Mouse (Mus musculus) G1E (cell line): ENCODE measurements at regions not wholly inside any gene's neighbourhood (a gene's known extent, or its start where the extent isn't known, plus 50 kb on each side); places are given as distances from the start of the nearest gene placed in this dataset.

ENCODE experiments used
- ATAC-seq: 2 replicates; pipeline ENCODE4 v1.8.0; 2016; ENCODE audit warnings: mild to moderate bottlenecking; ENCODE audit not compliant: insufficient number of reproducible peaks, poor library complexity, low FRiP score, severe bottlenecking; ENCODE audit errors: extremely low read depth
- DNase-seq: peaks from one replicate; pipeline ENCODE4 v3.0.0; 2012; ENCODE audit warnings: low spot score
- H3K27me3 ChIP-seq: 2 replicates; pipeline ENCODE4 v1.6.1; 2012; ENCODE audit warnings: mild to moderate bottlenecking, low read length, inconsistent platforms; ENCODE audit not compliant: insufficient read depth
- H3K36me3 ChIP-seq: replicated peaks from 2 replicates; pipeline ENCODE3; 2012; ENCODE audit warnings: mild to moderate bottlenecking, inconsistent platforms
- H3K4me1 ChIP-seq: 2 replicates; pipeline ENCODE4 v1.6.1; 2012; ENCODE audit warnings: low read depth, low read length, inconsistent platforms, mixed read lengths; ENCODE audit not compliant: insufficient read depth
- H3K4me3 ChIP-seq: 2 replicates; pipeline ENCODE4 v1.5.1; 2012; ENCODE audit warnings: low read depth, mild to moderate bottlenecking, inconsistent platforms, low read length, moderate library complexity, mixed read lengths
- H3K9me3 ChIP-seq: replicated peaks from 2 replicates; pipeline ENCODE4 v1.6.1; 2012; ENCODE audit warnings: inconsistent platforms
- CTCF ChIP-seq: IDR thresholded peaks from 2 replicates; pipeline ENCODE4 v1.5.1; 2012; ENCODE audit warnings: low read depth, low read length, inconsistent platforms, mixed read lengths
- GATA1 ChIP-seq: IDR thresholded peaks from 2 replicates; pipeline ENCODE4 v1.6.1; 2012; ENCODE audit warnings: borderline replicate concordance, low read length, inconsistent platforms, mixed read lengths
- GATA2 ChIP-seq: IDR thresholded peaks from 2 replicates; pipeline ENCODE4 v1.6.1; 2012; ENCODE audit warnings: low read depth, low read length, inconsistent platforms, borderline replicate concordance
- POLR2AphosphoS5 ChIP-seq: IDR thresholded peaks from 2 replicates; pipeline ENCODE4 v1.6.1; 2012; ENCODE audit warnings: low read depth, low read length, inconsistent platforms; ENCODE audit not compliant: insufficient replicate concordance
- TAL1 ChIP-seq: conservative IDR thresholded peaks from 2 replicates; pipeline ENCODE4 v1.6.1; 2012; ENCODE audit warnings: low read depth, low read length, inconsistent platforms, mixed read lengths

DNA sequence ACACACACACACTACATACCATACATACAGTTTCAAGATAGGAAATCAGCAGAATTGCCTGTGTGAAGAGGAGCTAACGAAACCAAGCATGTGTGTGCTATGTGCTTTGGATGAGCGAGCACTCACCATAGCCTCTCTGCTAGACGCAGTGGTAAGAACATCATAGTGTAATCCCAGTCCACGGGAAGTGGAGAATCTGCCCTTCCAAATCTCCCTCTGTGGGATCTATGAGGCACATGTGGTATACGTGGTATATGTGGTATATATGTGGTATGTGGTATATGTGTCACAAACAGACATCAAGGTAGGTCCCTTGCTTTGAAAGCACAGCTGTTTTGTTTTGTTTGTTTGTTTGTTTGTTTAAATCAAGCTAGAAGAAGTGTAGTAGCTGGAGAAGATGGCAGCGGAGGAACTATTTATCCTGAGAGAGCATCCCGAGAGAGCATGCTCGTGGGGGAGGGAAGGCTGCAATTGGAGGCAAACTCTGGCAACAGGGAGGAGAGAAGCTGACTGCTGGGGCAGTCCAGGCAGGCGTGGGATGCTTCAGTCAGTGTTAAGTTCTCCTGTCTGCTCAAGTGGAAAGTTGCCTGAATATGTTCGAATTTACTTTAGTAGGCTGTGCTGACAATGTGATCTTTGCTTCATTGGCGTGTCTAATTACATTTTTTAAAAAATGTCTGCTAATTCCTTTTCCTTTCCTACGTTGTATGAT, 112.2 kb upstream of the Pde3a start:
- no peaks in the 10 kb centered on the region for H3K27me3 ChIP-seq
- H3K36me3 ChIP-seq, result no peaks in the 10 kb centered on the region
- H3K9me3 ChIP-seq, result peaks cover 52% of the 10 kb centered on the region
- no peak for DNase-seq
- H3K4me3 ChIP-seq, result no peak overlapping the region
- no peak for ATAC-seq
- TF ChIP-seq GATA2 (no peak), POLR2AphosphoS5 (no peak)
- no peaks in the 10 kb centered on the region for H3K4me1 ChIP-seq

DNA sequence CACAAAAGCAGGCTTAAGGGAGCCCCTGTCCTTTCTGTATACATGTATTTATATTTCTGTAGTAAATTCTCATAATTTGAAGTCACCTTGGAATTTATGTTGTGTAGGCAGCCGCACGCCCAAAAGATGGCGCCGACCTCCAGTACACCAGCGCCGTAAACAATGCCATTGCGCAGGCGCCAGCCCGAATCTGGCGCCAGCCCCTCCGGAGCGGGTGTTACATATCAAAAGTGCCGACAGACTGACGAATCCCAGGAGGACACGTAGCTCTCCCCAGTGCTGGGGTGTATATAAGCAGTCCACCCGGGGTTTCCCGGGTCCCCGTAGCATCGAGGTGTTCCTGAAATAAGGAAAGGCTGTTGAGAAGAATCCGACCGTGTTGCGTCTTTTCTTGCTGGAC, 108.1 kb upstream of the Pde3a start:
- no peak overlapping the region for H3K4me3 ChIP-seq
- ATAC-seq (no peak), DNase-seq (no peak)
- no peaks in the 10 kb centered on the region for H3K4me1 ChIP-seq
- TF ChIP-seq TAL1 (no peak), POLR2AphosphoS5 (no peak), GATA1 (no peak), GATA2 (no peak), CTCF (no peak)
- peaks cover 58% of the 10 kb centered on the region for H3K9me3 ChIP-seq
- no peaks in the 10 kb centered on the region for H3K27me3 ChIP-seq
- no peaks in the 10 kb centered on the region for H3K36me3 ChIP-seq

DNA sequence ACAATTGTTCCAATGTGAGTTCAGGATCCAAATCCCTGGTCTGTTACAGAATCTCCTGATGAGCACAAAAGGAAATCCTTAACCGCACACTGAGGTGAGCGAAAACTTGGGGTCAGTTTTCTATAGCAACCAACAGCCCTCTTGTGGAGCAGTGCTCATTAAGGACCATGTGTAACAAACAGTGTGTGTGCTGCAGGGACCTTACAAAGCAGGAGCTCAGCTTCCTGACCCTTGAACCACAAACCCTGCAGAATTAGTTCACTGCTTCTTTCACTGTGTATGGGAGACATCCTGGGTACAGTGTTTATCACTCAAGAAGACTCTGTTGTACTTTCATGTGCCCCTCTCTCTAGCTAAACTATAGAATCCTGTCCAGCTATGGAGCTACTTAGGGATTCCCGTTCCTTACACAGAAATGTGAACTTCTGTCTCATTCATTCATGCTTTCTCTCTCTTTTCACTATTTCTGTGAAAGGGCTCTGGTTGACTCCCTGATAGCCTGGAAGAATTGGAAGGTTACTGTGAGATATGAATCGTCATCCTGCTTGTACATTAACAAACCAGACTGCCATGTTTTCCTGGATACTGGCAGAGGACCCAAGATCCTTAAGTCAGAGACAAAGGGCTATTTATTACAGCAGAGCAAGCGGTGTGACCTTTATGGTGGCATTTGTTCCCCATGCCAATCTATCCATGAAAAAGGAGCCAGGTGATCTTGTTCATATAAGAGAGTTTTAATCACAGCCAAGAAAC, 100.5 kb upstream of the Pde3a start:
- Histone ChIP-seq H3K4me3 (no peak overlapping the region), H3K36me3 (no peaks in the 10 kb centered on the region), H3K4me1 (no peaks in the 10 kb centered on the region), H3K27me3 (no peaks in the 10 kb centered on the region), H3K9me3 (peaks cover 19% of the 10 kb centered on the region)
- TF ChIP-seq TAL1 (no peak), GATA2 (no peak), CTCF (no peak), POLR2AphosphoS5 (no peak), GATA1 (no peak)
- ATAC-seq (no peak), DNase-seq (no peak)

GRCm38 (mm10) chr6:141149170-141149917, 99.7 kb upstream of the Pde3a start:
- TF ChIP-seq POLR2AphosphoS5 (no peak), GATA1 (no peak), TAL1 (no peak), CTCF (no peak), GATA2 (no peak)
- DNase-seq (no peak), ATAC-seq (no peak)

DNA sequence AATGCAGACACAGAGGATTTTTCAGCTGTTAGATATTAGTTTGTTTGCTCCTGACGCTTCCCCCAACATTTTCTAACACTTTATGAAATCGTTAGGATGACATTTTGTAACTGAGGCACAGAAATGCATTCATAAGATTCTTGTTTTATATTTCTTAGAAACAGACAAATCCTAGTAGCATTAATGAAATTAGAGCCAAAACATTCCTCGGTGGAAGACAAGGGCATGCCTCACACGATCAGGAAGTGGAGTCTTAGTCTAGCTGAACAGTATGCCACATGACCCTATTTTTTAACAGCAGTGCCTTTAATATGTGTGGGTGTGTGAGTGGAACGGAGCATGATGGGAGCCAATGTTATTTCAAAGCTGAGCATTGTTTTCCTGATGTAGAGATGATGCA, 89.7 kb upstream of the Pde3a start:
- Histone ChIP-seq H3K4me1 (no peaks in the 10 kb centered on the region), H3K9me3 (peaks cover 16% of the 10 kb centered on the region), H3K4me3 (no peak overlapping the region), H3K36me3 (no peaks in the 10 kb centered on the region), H3K27me3 (no peaks in the 10 kb centered on the region)
- DNase-seq, result no peak
- TF ChIP-seq TAL1 (no peak), GATA2 (no peak), GATA1 (no peak), POLR2AphosphoS5 (no peak)
- no peak for ATAC-seq

More at GRCm38 (mm10) chr6:141149170-141149917, 99.7 kb upstream of the Pde3a start:
- no peaks in the 10 kb centered on the region for H3K27me3 ChIP-seq
- H3K4me3 ChIP-seq, result no peak overlapping the region
- H3K4me1 ChIP-seq, result no peaks in the 10 kb centered on the region
- peaks cover 11% of the 10 kb centered on the region for H3K9me3 ChIP-seq
- H3K36me3 ChIP-seq, result no peaks in the 10 kb centered on the region

- Histone ChIP-seq H3K9me3 (peaks cover 20% of the 10 kb centered on the region), H3K4me1 (no peaks in the 10 kb centered on the region), H3K36me3 (no peaks in the 10 kb centered on the region), H3K27me3 (no peaks in the 10 kb centered on the region), H3K4me3 (no peak overlapping the region)
- TF ChIP-seq POLR2AphosphoS5 (no peak), GATA2 (no peak), CTCF (no peak), GATA1 (no peak), TAL1 (no peak)
- DNase-seq, result no peak
- no peak for ATAC-seq
Observed at GRCm38 (mm10) chr6:141161626-141162233, 87.3 kb upstream of the Pde3a start.
